Mouse (Mus musculus) MEL (cell line): ENCODE data around the gene Ubfd1. TPM values are rescaled to one million over a fixed set of nuclear protein-coding genes. Genes with fewer than 3 reads are reported as not detected.
"Not testable (repeated sequence)": the region's sequence is repeated elsewhere in the genome, so short reads cannot be mapped to it uniquely, and the experiment has no call there.

Experiments
- DNase-seq: peaks from one replicate; pipeline ENCODE4 v3.0.0; 2011; ENCODE audit warnings: low read depth, low spot score
- H3K27ac ChIP-seq: 2 replicates; pipeline ENCODE4 v1.5.1; 2012; ENCODE audit warnings: low read depth, mild to moderate bottlenecking, control low read depth, low read length, moderate library complexity; ENCODE audit not compliant: control insufficient read depth
- H3K27me3 ChIP-seq, 2 experiments: fragments of 150-350 bp in 1 of 2; sonication (generic) in 1 of 2; 2 replicates each; pipeline ENCODE4 v1.6.1; 2012; ENCODE audit warnings: low read length in 2 of 2, mild to moderate bottlenecking in 2 of 2, improper control_type of control experiment in 1 of 2, moderate library complexity in 1 of 2; ENCODE audit not compliant: insufficient read depth in 2 of 2, control insufficient read depth in 1 of 2
- H3K36me3 ChIP-seq, 2 experiments: 2 replicates each; pipeline ENCODE4 v1.6.1; 2012 to 2014; ENCODE audit warnings: low read length in 2 of 2, improper control_type of control experiment in 1 of 2, inconsistent platforms in 1 of 2, mild to moderate bottlenecking in 1 of 2; ENCODE audit not compliant: insufficient read depth in 2 of 2, control insufficient read depth in 1 of 2
- H3K4me1 ChIP-seq, 2 experiments: fragments of 150-350 bp in 1 of 2; sonication (generic) in 1 of 2; 2 replicates each; pipeline ENCODE4 v1.6.1; 2012; ENCODE audit warnings: low read length in 2 of 2, improper control_type of control experiment in 1 of 2, mild to moderate bottlenecking in 1 of 2; ENCODE audit not compliant: insufficient read depth in 2 of 2, control insufficient read depth in 1 of 2
- H3K4me3 ChIP-seq, 2 experiments: fragments of 150-350 bp in 1 of 2; sonication (generic) in 1 of 2; 2 replicates each; pipeline ENCODE4 v1.5.1; 2012; ENCODE audit warnings: low read depth in 2 of 2, low read length in 2 of 2, mild to moderate bottlenecking in 2 of 2, moderate library complexity in 2 of 2, control low read depth in 1 of 2, improper control_type of control experiment in 1 of 2; ENCODE audit not compliant: control insufficient read depth in 1 of 2, insufficient read depth in 1 of 2
- H3K79me2 ChIP-seq: 2 replicates; pipeline ENCODE4 v1.6.1; 2012; ENCODE audit warnings: mild to moderate bottlenecking, low read length, moderate library complexity; ENCODE audit not compliant: control insufficient read depth, poor library complexity, insufficient read depth
- H3K9ac ChIP-seq: 2 replicates; pipeline ENCODE4 v1.6.1; 2012; ENCODE audit warnings: low read depth, mild to moderate bottlenecking, control low read depth, low read length, moderate library complexity; ENCODE audit not compliant: control insufficient read depth, poor library complexity, severe bottlenecking
- H3K9me3 ChIP-seq: fragments of 150-350 bp; sonication (generic); replicated peaks from 2 replicates; pipeline ENCODE4 v1.6.1; 2012; ENCODE audit warnings: mild to moderate bottlenecking, low read length, improper control_type of control experiment, moderate library complexity; ENCODE audit not compliant: insufficient read depth
- CHD1 ChIP-seq: IDR thresholded peaks from 2 replicates; pipeline ENCODE4 v1.6.1; 2012; ENCODE audit warnings: low read depth, mild to moderate bottlenecking, inconsistent platforms, low read length, improper control_type of control experiment
- CHD2 ChIP-seq: IDR thresholded peaks from 2 replicates; pipeline ENCODE4 v1.6.1; 2011; ENCODE audit warnings: low read length, improper control_type of control experiment
- E2F4 ChIP-seq: IDR thresholded peaks from 2 replicates; pipeline ENCODE4 v1.6.1; 2011; ENCODE audit warnings: low read depth, low read length, improper control_type of control experiment, borderline replicate concordance
- EP300 ChIP-seq, 2 experiments: IDR thresholded peaks; 2 replicates each; pipeline ENCODE4 v1.6.1; 2011; ENCODE audit warnings: improper control_type of control experiment in 2 of 2, low read length in 2 of 2, low read depth in 1 of 2, mild to moderate bottlenecking in 1 of 2
- GABPA ChIP-seq: IDR thresholded peaks from 2 replicates; pipeline ENCODE4 v1.6.1; 2012; ENCODE audit warnings: low read depth, mild to moderate bottlenecking, inconsistent platforms, low read length, improper control_type of control experiment, moderate library complexity
- GATA1 ChIP-seq: IDR thresholded peaks from 2 replicates; pipeline ENCODE4 v1.6.1; 2011; ENCODE audit warnings: low read depth, low read length, improper control_type of control experiment
- HCFC1 ChIP-seq: IDR thresholded peaks from 2 replicates; pipeline ENCODE4 v1.6.1; 2012; ENCODE audit warnings: low read depth, mild to moderate bottlenecking, inconsistent platforms, low read length, improper control_type of control experiment, moderate library complexity
- KAT2A ChIP-seq: conservative IDR thresholded peaks from 2 replicates; pipeline ENCODE4 v1.6.1; 2012; ENCODE audit warnings: low read depth, low read length, improper control_type of control experiment, inconsistent platforms
- MAFK ChIP-seq: IDR thresholded peaks from 2 replicates; pipeline ENCODE4 v1.6.1; 2011; ENCODE audit warnings: low read depth, mild to moderate bottlenecking, low read length, improper control_type of control experiment, borderline replicate concordance
- MAX ChIP-seq: IDR thresholded peaks from 2 replicates; pipeline ENCODE4 v1.6.1; 2011; ENCODE audit warnings: low read length, improper control_type of control experiment
- MAZ ChIP-seq: IDR thresholded peaks from 2 replicates; pipeline ENCODE4 v1.6.1; 2012; ENCODE audit warnings: low read depth, mild to moderate bottlenecking, inconsistent platforms, low read length, improper control_type of control experiment
- MEF2A ChIP-seq: IDR thresholded peaks from 2 replicates; pipeline ENCODE4 v1.6.1; 2014; ENCODE audit warnings: low read depth, mild to moderate bottlenecking, inconsistent platforms, low read length, improper control_type of control experiment; ENCODE audit not compliant: poor library complexity, insufficient replicate concordance, severe bottlenecking; ENCODE audit errors: extremely low read depth
- MXI1 ChIP-seq: IDR thresholded peaks from 2 replicates; pipeline ENCODE4 v1.6.1; 2011; ENCODE audit warnings: mild to moderate bottlenecking, low read depth, low read length, improper control_type of control experiment
- MYB ChIP-seq: IDR thresholded peaks from 2 replicates; pipeline ENCODE4 v1.6.1; 2011; ENCODE audit warnings: mild to moderate bottlenecking, low read depth, low read length, improper control_type of control experiment
- NELFE ChIP-seq: IDR thresholded peaks from 2 replicates; pipeline ENCODE4 v1.6.1; 2011; ENCODE audit warnings: low read depth, low read length, improper control_type of control experiment
- NRF1 ChIP-seq: IDR thresholded peaks from 2 replicates; pipeline ENCODE4 v1.6.1; 2014; ENCODE audit warnings: low read depth, mild to moderate bottlenecking, inconsistent platforms, low read length, improper control_type of control experiment, moderate library complexity; ENCODE audit not compliant: poor library complexity, insufficient read depth, severe bottlenecking
- POLR2A ChIP-seq, 2 experiments: IDR thresholded peaks; 2 replicates each; pipeline ENCODE4 v1.6.1; 2011 to 2012; ENCODE audit warnings: low read length in 2 of 2, mild to moderate bottlenecking in 2 of 2, control low read depth in 1 of 2, improper control_type of control experiment in 1 of 2, low read depth in 1 of 2, moderate library complexity in 1 of 2; ENCODE audit not compliant: control insufficient read depth in 1 of 2, insufficient read depth in 1 of 2, poor library complexity in 1 of 2
- POLR2AphosphoS2 ChIP-seq: IDR thresholded peaks from 2 replicates; pipeline ENCODE4 v1.6.1; 2011; ENCODE audit warnings: low read length, improper control_type of control experiment
- POLR2AphosphoS5 ChIP-seq: IDR thresholded peaks from 2 replicates; pipeline ENCODE4 v1.6.1; 2012; ENCODE audit warnings: low read depth, borderline replicate concordance, mild to moderate bottlenecking, inconsistent platforms, low read length, moderate library complexity, mixed read lengths
- RCOR1 ChIP-seq: IDR thresholded peaks from 2 replicates; pipeline ENCODE4 v1.6.1; 2012; ENCODE audit warnings: low read depth, mild to moderate bottlenecking, inconsistent platforms, low read length, improper control_type of control experiment
- SIN3A ChIP-seq: IDR thresholded peaks from 2 replicates; pipeline ENCODE4 v1.6.1; 2012; ENCODE audit warnings: low read length, improper control_type of control experiment, inconsistent platforms
- SMC3 ChIP-seq: IDR thresholded peaks from 2 replicates; pipeline ENCODE4 v1.6.1; 2011; ENCODE audit warnings: low read depth, low read length, improper control_type of control experiment
- TBP ChIP-seq: IDR thresholded peaks from 2 replicates; pipeline ENCODE4 v1.8.0; 2011; ENCODE audit warnings: low read depth, low read length, improper control_type of control experiment
- TCF12 ChIP-seq: IDR thresholded peaks from 2 replicates; pipeline ENCODE4 v1.6.1; 2014; ENCODE audit warnings: low read depth, mild to moderate bottlenecking, inconsistent platforms, low read length, improper control_type of control experiment, moderate library complexity
- ZMIZ1 ChIP-seq: IDR thresholded peaks from 2 replicates; pipeline ENCODE4 v1.6.1; 2012; ENCODE audit warnings: low read depth, mild to moderate bottlenecking, inconsistent platforms, low read length, improper control_type of control experiment, moderate library complexity
- ZNF384 ChIP-seq: IDR thresholded peaks from 2 replicates; pipeline ENCODE4 v1.6.1; 2012; ENCODE audit warnings: low read depth, mild to moderate bottlenecking, inconsistent platforms, low read length, improper control_type of control experiment
- polyA plus RNA-seq, 2 experiments: library from polyadenylated mRNA; stranded (reverse) in 1 of 2; unstranded in 1 of 2; fragments of >175 nt in 1 of 2; fragments of >200 nt in 1 of 2; gene quantifications; 2 replicates each; pipeline versions ENCODE4 v1.2.1 to v1.2.4; 2012; ENCODE audit warnings: low replicate concordance in 2 of 2, low read depth in 1 of 2; ENCODE audit not compliant: insufficient read length in 2 of 2, insufficient read depth in 1 of 2, missing spikeins in 1 of 2
- total RNA-seq: library from RNA; depleted of rRNA; stranded (reverse); fragments of 300-350 nt; gene quantifications from 2 replicates; pipeline ENCODE4 v1.2.3, GENCODE M21; 2012

Ubfd1 gene
- total and polyA plus RNA-seq, 3 experiments: 31.2 to 33.8 TPM; not detected in 1

DNA sequence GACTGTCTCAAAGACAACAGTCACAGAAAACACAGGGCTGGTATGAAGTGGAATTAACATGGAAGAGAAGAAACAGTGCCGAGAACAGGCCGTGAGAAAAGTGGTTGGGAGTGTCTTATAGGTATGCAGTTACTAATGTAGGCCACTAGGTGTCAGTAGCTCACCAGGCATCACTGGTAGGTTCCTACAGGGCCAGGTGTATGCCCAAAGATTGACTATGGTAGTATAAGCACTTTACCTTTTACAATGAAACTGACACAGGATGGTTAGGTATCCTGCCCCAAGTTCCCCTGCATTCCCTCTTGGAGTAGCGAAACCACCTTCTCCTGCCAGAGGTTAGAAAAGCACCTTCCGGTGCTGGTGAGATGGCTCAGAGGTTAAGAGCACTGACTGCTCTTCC is 32.2 kb downstream of the Ubfd1 start (continued):
- no peak for TF ChIP-seq RCOR1

DNA sequence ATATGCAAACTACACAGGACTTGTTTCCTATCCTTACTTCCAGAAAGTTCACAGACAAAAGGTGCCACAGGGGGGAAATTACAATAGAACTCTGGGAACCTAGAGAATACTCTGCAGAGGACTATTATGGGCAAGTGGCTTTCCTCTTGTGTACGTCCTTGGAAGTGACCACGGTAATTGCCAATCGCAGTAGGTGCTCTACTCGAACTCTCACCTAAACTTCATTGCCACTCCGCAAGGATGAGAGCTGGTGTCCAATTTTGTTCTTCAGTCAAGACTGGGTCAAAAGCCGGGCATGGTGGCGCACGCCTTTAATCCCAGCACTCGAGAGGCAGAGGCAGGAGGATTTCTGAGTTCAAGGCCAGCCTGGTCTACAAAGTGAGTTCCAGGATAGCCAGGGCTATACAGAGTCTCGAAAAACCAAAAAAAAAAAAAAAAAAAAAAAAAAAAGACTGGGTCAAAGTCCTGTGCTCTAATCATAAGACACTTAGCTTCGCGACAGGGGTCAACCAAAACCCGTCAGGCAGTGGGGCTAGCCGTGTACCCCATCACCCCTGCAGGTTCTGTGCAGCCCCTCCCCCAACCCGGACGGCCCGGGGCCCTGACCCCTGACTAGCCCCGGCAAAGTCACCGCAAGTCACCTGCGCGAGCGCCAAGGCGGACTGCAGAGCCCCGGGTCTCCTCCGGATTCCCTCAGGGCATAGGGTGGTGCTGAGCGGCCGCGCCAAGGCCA is 34.2 kb downstream of the Ubfd1 start:
- TF ChIP-seq CHD1 (peak; percentile 67; the same call in 1 of the 2 replicates), MAZ (0 out of 2 replicates have a peak, but pooled peaks have one; percentile 21), ZNF384 (peak; percentile 72), POLR2AphosphoS2 (peak; percentile 57; the same call in 1 of the 2 replicates), MAX (peak; percentile 68)
- H3K27ac ChIP-seq: not testable (repeated sequence)

DNA sequence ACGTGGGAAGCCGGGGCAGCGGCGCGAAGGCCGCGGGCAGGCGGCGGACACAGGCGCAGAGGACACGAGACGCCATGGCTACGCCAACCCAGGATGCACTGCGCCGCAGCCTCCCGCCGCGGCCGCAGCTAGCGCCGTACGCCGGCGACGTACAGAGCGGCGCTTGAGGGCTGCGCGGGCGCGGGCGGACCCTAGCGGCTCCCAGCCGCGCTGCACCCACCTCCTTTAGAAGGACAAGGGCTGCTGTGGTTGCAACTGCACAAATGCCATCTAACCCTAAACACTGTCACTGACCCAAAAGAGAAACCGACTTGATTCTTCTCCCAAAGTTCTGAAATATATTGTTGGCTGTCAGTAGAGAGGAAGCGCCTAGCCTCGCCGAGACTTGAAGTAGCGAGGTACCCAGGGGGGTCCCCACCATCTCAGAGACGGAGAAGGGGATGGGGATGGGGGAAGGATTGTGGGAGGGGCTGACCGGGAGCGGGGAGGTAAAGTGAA is 34.8 kb downstream of the Ubfd1 start, which contains the start of gene Ndufab1:
Gene Ndufab1, minus strand, starts transcription at position 140 of the 498 bp plus-strand sequence.
- Histone ChIP-seq H3K79me2 (peaks cover 25% of the 10 kb centered on the region), H3K27me3 (no peaks in the 10 kb centered on the region), H3K27ac (no peak within 1 kb of the TSS; the same call in 1 of the 2 replicates), H3K4me1 (peaks cover 6 to 22% of the 10 kb centered on the region in 2 experiments; a peak in 3 of 4 replicates), H3K9ac (peak within 1 kb of the TSS; percentile 78), H3K36me3 (peaks cover 10 to 17% of the 10 kb centered on the region in 2 experiments), H3K4me3 (peak within 1 kb of the TSS; percentile 82 to 88), H3K9me3 (no peaks in the 10 kb centered on the region)
- peak; percentile 94 for DNase-seq
- TF ChIP-seq TCF12 (0 out of 2 replicates have a peak, but pooled peaks have one; percentile 61), ZMIZ1 (no peak; the same call in 1 of the 2 replicates), MAFK (no peak), CHD1 (no peak), GATA1 (no peak), MAX (peak; percentile 71; the same call in 1 of the 2 replicates), ZNF384 (no peak), MEF2A (no peak), MAZ (0 out of 2 replicates have a peak, but pooled peaks have one; percentile 61), MXI1 (peak; percentile 74), EP300 (IDR thresholded peaks at IDR 0.05; ENCODE audit: low read depth in 1 of 2, low read length in 2 of 2) (0 out of 4 replicates have a peak, but pooled peaks of 1 of the 2 experiments have one; percentile 6), POLR2AphosphoS2 (peak; percentile 13; the same call in 1 of the 2 replicates), TBP (peak; percentile 40; the same call in 1 of the 2 replicates), SMC3 (0 out of 2 replicates have a peak, but pooled peaks have one; percentile 5), KAT2A (peak; percentile 71; the same call in 1 of the 2 replicates), MYB (no peak), NELFE (peak; percentile 72), POLR2AphosphoS5 (no peak), CHD2 (no peak), NRF1 (peak; percentile 64), GABPA (peak; percentile 68; the same call in 1 of the 2 replicates), E2F4 (peak; percentile 49; the same call in 1 of the 2 replicates), POLR2A (IDR thresholded peaks at IDR 0.05; ENCODE audit: control insufficient read depth in 1 of 2, insufficient read depth in 1 of 2, low read depth in 1 of 2, low read length in 2 of 2, poor library complexity in 1 of 2) (peak; percentile 62 to 83; a peak in 3 of 4 replicates), HCFC1 (peak; percentile 88), SIN3A (peak; percentile 73)

More for the DNA sequence above, 34.2 kb downstream of the Ubfd1 start:
- not testable (repeated sequence) for H3K27me3 ChIP-seq, H3K9me3 ChIP-seq
- peak overlapping the region; percentile 70 for H3K9ac ChIP-seq
- peak; percentile 51 for DNase-seq
- peaks cover 10 to 17% of the 10 kb centered on the region in 2 experiments for H3K36me3 ChIP-seq
- peaks cover 6 to 22% of the 10 kb centered on the region in 2 experiments; a peak in 3 of 4 replicates for H3K4me1 ChIP-seq
- H3K79me2 ChIP-seq: peaks cover 25% of the 10 kb centered on the region
- H3K4me3 ChIP-seq: peak overlapping the region; percentile 55 to 76
